Mouse (Mus musculus) pancreas, adult 10 weeks (tissue): ENCODE results near the gene Dpy30. TPM values are rescaled to one million over a fixed set of nuclear protein-coding genes. Genes with fewer than 3 reads are reported as not detected.

Experiments used
- polyA plus RNA-seq: library from polyadenylated mRNA; stranded (reverse); fragments of 350-450 nt; fragmentation: Illumina TruSeq; extraction: RNeasy Lipid Tissue Mini Kit (QIAGEN cat#74804); gene quantifications from one replicate; pipeline ENCODE4 v1.2.3, GENCODE M21; 2015; ENCODE audit warnings: low read depth, low replicate concordance; ENCODE audit not compliant: insufficient read depth

Gene Dpy30
- polyA plus RNA-seq, result 10.4 TPM

GRCm38 (mm10) chr17:74323844-74324243 is at the start of gene Dpy30:
TSS of gene Dpy30 (minus strand) at chr17:74323944.

GRCm38 (mm10) chr17:74338937-74339804 is 15.4 kb upstream of the Dpy30 start, which contains the start of gene Spast:
TSS of gene Spast (plus strand) at chr17:74338987.

GRCm38 (mm10) chr17:74295026-74295970 is 28.4 kb downstream of the Dpy30 start, which contains the start of gene Memo1:
TSS of gene Memo1 (minus strand) at chr17:74295521.

Other genes with a start within 250 kb of the Dpy30 start
- gene Memo1, start 28.4 kb downstream of the Dpy30 start, polyA plus RNA-seq, result 6.9 TPM
- gene Spast, start 15.0 kb upstream of the Dpy30 start, polyA plus RNA-seq, result 4.0 TPM
- gene Slc30a6, start 71.7 kb upstream of the Dpy30 start, polyA plus RNA-seq, result 8.1 TPM
- gene Nlrc4, start 135.2 kb upstream of the Dpy30 start, polyA plus RNA-seq, result 0.22 TPM
- 9.6 TPM for gene Yipf4, start 165.5 kb upstream of the Dpy30 start, polyA plus RNA-seq
- gene Birc6, start 204.4 kb upstream of the Dpy30 start, polyA plus RNA-seq, result 23.5 TPM